Mouse (Mus musculus) liver, embryonic 14.5 days (tissue): ENCODE data around the gene Platr17. TPM values are rescaled to one million over a fixed set of nuclear protein-coding genes. Genes with fewer than 3 reads are reported as not detected.
A peak's percentile ranks its signal among the peaks of the same experiment; 100 is the strongest.

ENCODE experiments used
- ATAC-seq: fragments of 200-750 bp; cut with Nextera tagmentation; 2 replicates; pipeline ENCODE4 v1.8.0; 2017; ENCODE audit warnings: moderate number of reproducible peaks, mild to moderate bottlenecking, moderate library complexity; ENCODE audit not compliant: insufficient read depth
- DNase-seq, 3 experiments: peaks; one replicate each; pipeline ENCODE4 v3.0.0-alpha.2; 2012 to 2013; ENCODE audit warnings: low read depth in 3 of 3, low spot score in 3 of 3
- H3K27ac ChIP-seq: fragments of 300-500 bp; sonication (generic); 2 replicates; pipeline ENCODE4 v1.5.1; 2014; ENCODE audit warnings: moderate library complexity, mild to moderate bottlenecking, control low read depth, inconsistent platforms
- H3K27me3 ChIP-seq: fragments of 300-500 bp; sonication (generic); 2 replicates; pipeline ENCODE4 v1.6.1; 2014; ENCODE audit warnings: mild to moderate bottlenecking, low read length, moderate library complexity; ENCODE audit not compliant: control insufficient read depth, insufficient read depth
- H3K36me3 ChIP-seq: fragments of 300-500 bp; sonication (generic); replicated peaks from 2 replicates; pipeline ENCODE4 v1.6.1; 2014; ENCODE audit warnings: low read depth; ENCODE audit not compliant: control insufficient read depth, insufficient read depth
- H3K4me1 ChIP-seq, 2 experiments: fragments of 200-500 bp in 1 of 2; fragments of 300-500 bp in 1 of 2; sonication (generic) in 1 of 2; replicated peaks; 2 replicates each; pipeline ENCODE4 v1.6.1; 2012 to 2014; ENCODE audit warnings: antibody characterized with exemption in 1 of 2, inconsistent platforms in 1 of 2, low read length in 1 of 2; ENCODE audit not compliant: control insufficient read depth in 2 of 2, insufficient read depth in 2 of 2
- H3K4me2 ChIP-seq: fragments of 300-500 bp; sonication (generic); 2 replicates; pipeline ENCODE4 v1.6.1; 2014; ENCODE audit warnings: low read depth, mild to moderate bottlenecking, control low read depth, moderate library complexity
- H3K4me3 ChIP-seq, 2 experiments: fragments of 200-500 bp in 1 of 2; fragments of 300-500 bp in 1 of 2; sonication (generic) in 1 of 2; 2 replicates each; pipeline ENCODE4 v1.5.1; 2012 to 2014; ENCODE audit warnings: low read depth in 2 of 2, low read length in 2 of 2, mild to moderate bottlenecking in 2 of 2, control low read depth in 1 of 2, inconsistent platforms in 1 of 2, moderate library complexity in 1 of 2; ENCODE audit not compliant: insufficient read depth in 1 of 2
- H3K9ac ChIP-seq: fragments of 300-500 bp; sonication (generic); replicated peaks from 2 replicates; pipeline ENCODE4 v1.6.1; 2014; ENCODE audit warnings: mild to moderate bottlenecking, control low read depth, moderate library complexity
- H3K9me3 ChIP-seq: fragments of 300-500 bp; sonication (generic); 2 replicates; pipeline ENCODE4 v1.6.1; 2016; ENCODE audit warnings: low read length, mixed read lengths; ENCODE audit not compliant: control insufficient read depth
- CTCF ChIP-seq: IDR thresholded peaks from 2 replicates; pipeline ENCODE4 v1.5.1; 2016; ENCODE audit warnings: antibody characterized with exemption, low read depth, control low read depth
- EP300 ChIP-seq: IDR thresholded peaks from 2 replicates; pipeline ENCODE4 v1.6.1; 2016; ENCODE audit warnings: antibody characterized with exemption, low read depth
- WGBS: fragments of 180-500 bp; shearing (Covaris S2); extraction: QIAGEN DNeasy Blood & Tissue Kit; methylation state at CpG from one replicate; pipeline ENCODE4 v1.1.7; 2014; ENCODE audit not compliant: insufficient replicate concordance; 5-methylcytosine and 5-hydroxymethylcytosine counted together
- polyA plus RNA-seq, 2 experiments: library from polyadenylated mRNA; depleted of rRNA in 1 of 2; stranded (reverse) in 1 of 2; unstranded in 1 of 2; fragments of >200 nt; fragmentation: Nextera tagmentation in 1 of 2; extraction: Ambion mirVana in 1 of 2; gene quantifications; 2 replicates each; pipeline versions ENCODE4 v1.2.1 to v1.2.3; 2012 to 2014

Platr17 gene
- polyA plus RNA-seq, 2 experiments = 0.20 to 0.36 TPM

DNA sequence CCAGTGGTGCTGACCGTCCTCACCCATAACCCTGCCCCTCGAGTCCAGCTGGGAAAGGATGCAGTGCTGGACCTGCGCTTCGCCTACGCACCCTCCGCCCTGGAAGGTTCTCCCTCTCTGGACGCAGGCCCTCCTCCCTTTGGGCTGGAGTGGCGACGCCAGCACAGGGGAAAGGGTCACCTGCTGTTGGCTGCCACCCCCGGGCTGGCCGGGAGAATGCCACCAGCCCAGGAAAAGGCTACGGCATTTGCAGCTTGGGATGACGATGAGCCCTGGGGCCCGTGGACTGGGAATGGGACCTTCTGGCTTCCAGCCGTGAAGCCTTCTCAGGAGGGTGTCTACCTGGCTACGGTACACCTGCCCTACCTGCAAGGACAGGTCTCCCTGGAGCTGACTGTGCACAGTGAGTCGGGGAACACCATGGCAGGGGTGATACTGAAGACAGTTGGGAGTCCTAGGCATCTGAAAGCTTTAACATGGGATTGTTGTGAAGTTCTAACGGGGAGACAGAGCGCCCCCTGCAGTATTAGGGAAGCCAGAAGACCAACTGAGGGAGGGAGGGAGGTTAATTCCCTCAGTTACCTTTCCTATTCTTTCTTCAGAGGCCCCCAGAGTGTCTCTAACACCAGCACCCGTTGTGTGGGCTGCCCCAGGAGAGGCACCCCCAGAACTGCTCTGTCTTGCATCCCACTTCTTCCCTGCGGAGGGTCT, 20.6 kb downstream of the Platr17 start:
- Histone ChIP-seq H3K4me1 (peaks cover 4 to 8% of the 10 kb centered on the region in 2 experiments; a peak in 2 of 4 replicates), H3K27ac (no peak overlapping the region), H3K4me3 (no peak overlapping the region), H3K9ac (no peak overlapping the region), H3K27me3 (no peaks in the 10 kb centered on the region), H3K4me2 (no peak overlapping the region), H3K36me3 (no peaks in the 10 kb centered on the region; the same call in 1 of the 2 replicates), H3K9me3 (no peaks in the 10 kb centered on the region)
- no peak for ATAC-seq
- TF ChIP-seq EP300 = no peak
- peak; percentile 39 for TF ChIP-seq CTCF
- DNase-seq = no peak
- 85% methylated on average over 21 of the region's 21 CpGs for WGBS

DNA sequence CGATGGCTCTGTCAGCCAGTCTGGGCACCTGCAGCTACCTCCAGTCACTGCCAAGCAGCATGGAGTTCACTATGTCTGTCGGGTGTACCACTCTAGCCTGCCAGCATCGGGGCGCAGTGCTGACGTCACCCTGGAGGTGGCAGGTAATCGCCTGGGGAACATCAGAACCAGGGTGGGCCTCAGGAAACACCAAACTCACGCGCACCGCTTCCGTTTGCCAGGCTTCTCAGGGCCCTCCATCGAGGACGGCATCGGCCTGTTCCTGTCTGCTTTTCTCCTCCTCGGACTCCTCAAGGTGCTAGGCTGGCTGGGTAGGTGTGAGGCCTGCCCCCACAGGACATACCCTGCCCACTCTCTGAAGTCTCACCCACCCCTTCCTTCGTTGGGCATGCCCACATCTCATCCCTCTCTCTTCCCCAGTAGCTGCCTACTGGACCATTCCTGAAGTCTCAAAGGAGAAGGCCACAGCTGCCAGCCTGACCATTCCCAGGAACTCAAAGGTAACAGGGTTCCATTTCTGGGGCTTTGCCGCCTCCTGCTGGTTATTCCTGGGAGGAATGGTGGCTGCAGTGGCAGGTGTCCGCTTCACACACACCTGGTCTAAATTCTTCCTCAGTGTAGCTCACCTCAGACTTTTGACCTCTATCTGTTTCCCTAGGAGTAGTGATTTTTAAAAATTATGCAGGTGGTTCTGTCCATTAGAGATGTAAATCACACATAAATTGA, 21.4 kb downstream of the Platr17 start:
- 78% methylated on average over 17 of the region's 17 CpGs for WGBS
- no peaks in the 10 kb centered on the region; the same call in 1 of the 2 replicates for H3K36me3 ChIP-seq
- DNase-seq (no peak), ATAC-seq (no peak)
- H3K27ac ChIP-seq = no peak overlapping the region
- no peaks in the 10 kb centered on the region for H3K27me3 ChIP-seq
- H3K4me1 ChIP-seq = peaks cover 4 to 6% of the 10 kb centered on the region in 2 experiments; a peak in 2 of 4 replicates
- no peaks in the 10 kb centered on the region for H3K9me3 ChIP-seq
- no peak overlapping the region for H3K4me2 ChIP-seq
- no peak overlapping the region for H3K4me3 ChIP-seq
- TF ChIP-seq CTCF (peak; percentile 74), EP300 (no peak)
- H3K9ac ChIP-seq = no peak overlapping the region

GRCm38 (mm10) chr17:33928251-33928947, 23.5 kb downstream of the Platr17 start:
- Histone ChIP-seq H3K36me3 (peaks cover 2% of the 10 kb centered on the region; the same call in 1 of the 2 replicates), H3K9me3 (no peaks in the 10 kb centered on the region), H3K27me3 (no peaks in the 10 kb centered on the region), H3K4me2 (peak overlapping the region; percentile 100), H3K4me3 (peak overlapping the region; percentile 85 to 88), H3K27ac (peak overlapping the region; percentile 45; the same call in 1 of the 2 replicates), H3K4me1 (peaks cover 4 to 6% of the 10 kb centered on the region in 2 experiments; a peak in 2 of 4 replicates), H3K9ac (peak overlapping the region; percentile 79)
- no peak for TF ChIP-seq CTCF
- no peak for TF ChIP-seq EP300
- DNase-seq (no peak), ATAC-seq (no peak)
- WGBS = 52% methylated on average over 21 of the region's 21 CpGs

GRCm38 (mm10) chr17:33929371-33930279, 24.7 kb downstream of the Platr17 start, which contains the start of gene Rgl2:
TSS of gene Rgl2 (plus strand) at chr17:33929543.
- Histone ChIP-seq H3K9me3 (no peaks in the 10 kb centered on the region), H3K4me1 (peaks cover 2 to 4% of the 10 kb centered on the region in 2 experiments; a peak in 2 of 4 replicates), H3K9ac (peak within 1 kb of the TSS; percentile 79), H3K27me3 (no peaks in the 10 kb centered on the region), H3K4me2 (peak within 1 kb of the TSS; percentile 100), H3K4me3 (peak within 1 kb of the TSS; percentile 85 to 88), H3K36me3 (peaks cover 2% of the 10 kb centered on the region; the same call in 1 of the 2 replicates), H3K27ac (peak within 1 kb of the TSS; percentile 83)
- DNase-seq (peak; percentile 87), ATAC-seq (peak; percentile 83)
- peak; percentile 66 for TF ChIP-seq CTCF
- peak; percentile 62 for TF ChIP-seq EP300
- WGBS = under 1% methylated on average over 76 of the region's 80 CpGs
